Mouse (Mus musculus) v-Abl transformed pro-B cells (cell line): Measurements from ENCODE around the gene Creb5.

Source experiments
- in situ Hi-C, 2 experiments: fragments of 400-800 bp; cut with MboI; formaldehyde crosslinking; loops; one replicate each; pipeline ENCODE4 v1.15.1; 2025; ENCODE audit not compliant: unreplicated experiment in 2 of 2

Creb5 gene

GRCm38 (mm10) chr6:53421345-53421744 is 134.3 kb downstream of the Creb5 start:
- in situ Hi-C loops = no loop called here

GRCm38 (mm10) chr6:53429368-53429767 is 142.3 kb downstream of the Creb5 start:
- in situ Hi-C loops = no loop called here

GRCm38 (mm10) chr6:53429891-53430290 is 142.8 kb downstream of the Creb5 start:
- in situ Hi-C loops = no loop called here

GRCm38 (mm10) chr6:53445862-53446460 is 158.9 kb downstream of the Creb5 start:
- in situ Hi-C loops = no loop called here

GRCm38 (mm10) chr6:53447479-53447878 is 160.4 kb downstream of the Creb5 start:
- in situ Hi-C loops = no loop called here

- in situ Hi-C loops = no loop called here
These were observed 161.3 kb downstream of the Creb5 start for GRCm38 (mm10) chr6:53448317-53448870.

GRCm38 (mm10) chr6:53449437-53450173 is 162.5 kb downstream of the Creb5 start:
- in situ Hi-C loops = no loop called here

- in situ Hi-C loops = no loop called here
These were observed 163.4 kb downstream of the Creb5 start for GRCm38 (mm10) chr6:53450494-53450893.

- in situ Hi-C loops = no loop called here
These were observed 165.2 kb downstream of the Creb5 start for GRCm38 (mm10) chr6:53452240-53452639.

GRCm38 (mm10) chr6:53455442-53455841 is 168.4 kb downstream of the Creb5 start:
- in situ Hi-C loops = no loop called here

GRCm38 (mm10) chr6:53456111-53456510 is 169.0 kb downstream of the Creb5 start:
- in situ Hi-C loops = no loop called here

GRCm38 (mm10) chr6:53459995-53460747 is 173.1 kb downstream of the Creb5 start:
- in situ Hi-C loops = no loop called here

GRCm38 (mm10) chr6:53461056-53461455 is 174.0 kb downstream of the Creb5 start:
- in situ Hi-C loops = no loop called here

GRCm38 (mm10) chr6:53461775-53462770 is 175.0 kb downstream of the Creb5 start:
- in situ Hi-C loops = no loop called here

- in situ Hi-C loops = no loop called here
These were observed 175.7 kb downstream of the Creb5 start for GRCm38 (mm10) chr6:53462802-53463201.

GRCm38 (mm10) chr6:53463261-53463813 is 176.3 kb downstream of the Creb5 start:
- in situ Hi-C loops = no loop called here

GRCm38 (mm10) chr6:53469204-53469603 is 182.1 kb downstream of the Creb5 start:
- in situ Hi-C loops = no loop called here

GRCm38 (mm10) chr6:53469703-53470102 is 182.6 kb downstream of the Creb5 start:
- in situ Hi-C loops = no loop called here

- in situ Hi-C loops = no loop called here
These were observed 183.5 kb downstream of the Creb5 start for GRCm38 (mm10) chr6:53470559-53470958.
